Mouse (Mus musculus) liver, postnatal 0 days (tissue): Measurements from ENCODE around the gene Defb28.

Experiments
- CTCF ChIP-seq: sonication (generic); IDR thresholded peaks from 2 replicates; pipeline ENCODE4 v1.5.1; 2016; ENCODE audit warnings: antibody characterized with exemption, low read depth
- EP300 ChIP-seq: IDR thresholded peaks from 2 replicates; pipeline ENCODE4 v1.6.1; 2016; ENCODE audit warnings: antibody characterized with exemption, low read depth, mild to moderate bottlenecking

DNA sequence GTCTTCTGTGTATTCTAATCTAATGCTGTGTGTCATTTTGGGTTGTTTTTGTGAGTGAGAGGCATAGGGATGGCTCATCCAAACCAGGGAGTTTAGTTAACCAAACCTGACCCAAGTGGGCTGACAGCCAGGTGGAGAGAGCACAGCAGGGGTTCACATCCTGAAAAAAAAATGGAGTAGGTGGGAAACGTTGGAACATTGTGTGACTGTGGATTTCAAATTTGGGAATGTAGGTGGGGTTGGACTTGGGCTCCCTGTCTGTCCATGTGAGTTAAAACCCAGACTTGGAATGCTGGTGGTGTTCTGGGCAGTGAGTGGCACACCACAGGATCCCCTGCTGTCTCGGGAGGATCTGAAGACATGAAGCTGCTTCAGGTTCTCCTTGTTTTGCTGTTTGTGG is 41.3 kb upstream of the Defb28 start, which contains the start of gene Defb20:
- TF ChIP-seq CTCF (no peak), EP300 (no peak)
